ENCODE assay signal across 16 mouse cellular contexts in the genomic region with DNA sequence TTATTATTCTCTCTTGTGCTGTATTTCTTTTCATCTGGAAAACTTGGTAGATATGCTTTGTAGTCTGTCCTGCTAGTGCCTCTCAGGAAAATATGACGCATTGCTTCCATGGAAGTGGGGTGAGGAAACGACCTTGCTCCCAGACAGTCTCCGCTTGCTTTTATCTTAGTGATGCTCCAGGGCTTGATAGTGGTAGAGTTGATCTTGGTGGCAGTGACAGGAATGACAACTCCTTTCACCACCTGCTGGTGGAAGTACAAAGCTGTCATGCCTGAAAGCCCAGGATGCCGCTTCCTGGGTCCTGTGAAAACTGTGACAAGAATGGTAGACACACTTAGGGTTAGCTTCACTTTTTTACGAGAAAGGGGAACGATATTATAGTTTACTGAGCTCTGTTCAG. TPM values are rescaled to one million over a fixed set of nuclear protein-coding genes. Genes with fewer than 3 reads are reported as not detected.
DNase-seq lines count a peak whose midpoint lies in the region; ATAC-seq and TF ChIP-seq lines count a peak whose summit lies in the region.
"Had no signal": no experiment of that assay in that cellular context is flagged by ENCODE, and none has a peak within 500 bp of the region (broad histone marks: within the 10 kb centered on the region; RNA-seq: fewer than 3 reads in every experiment).

No protein-coding gene starts in this region.

- no peak overlapping the region for H3K9ac ChIP-seq in CH12.LX (ENCODE audit: insufficient read depth, low read depth)
- no peak overlapping the region for H3K9ac ChIP-seq in heart, embryonic 16.5 days (ENCODE audit: low read length)
- H3K9ac ChIP-seq: embryonic facial prominence, embryonic 12.5 days; hindbrain, embryonic 15.5 days; limb, embryonic 13.5 days had no signal

- TF ChIP-seq POLR2A in CH12.LX (IDR thresholded peaks at IDR 0.05; ENCODE audit: low read depth, low read length), result no peak
- TF ChIP-seq POLR2A in cortical plate, adult 2 months (IDR thresholded peaks at IDR 0.05; ENCODE audit: extremely low read depth, insufficient read depth, low read length), result no peak

- TF ChIP-seq RAD21 in CH12.LX (IDR thresholded peaks at IDR 0.05; ENCODE audit: low read depth, low read length), result no peak; the same call in 1 of the 2 replicates

- no peaks in the 10 kb centered on the region for H3K79me2 ChIP-seq in CH12.LX (replicated peaks; ENCODE audit: control insufficient read depth, extremely low read depth, insufficient read depth, poor library complexity, severe bottlenecking)

- dilution Hi-C loops in CH12.LX (cut with MboI; ENCODE audit: extremely low pct_ligation_motif_present, extremely low pct_unique_long_range_greater_than_20kb, low sequenced_read_pairs), result no loop called here

- no peak for DNase-seq in layer of hippocampus, adult 2 months (ENCODE audit: low spot score in 2 of 2)
- DNase-seq in layer of hippocampus, postnatal 25 days (ENCODE audit: extremely low spot score in 1 of 2, low spot score in 1 of 2), result no peak
- no peak for DNase-seq in CH12.LX (ENCODE audit: extremely low read depth)
- DNase-seq in cerebellum, postnatal 10 days, result no peak
- DNase-seq in spleen, postnatal 10 days (ENCODE audit: low spot score in 2 of 2), result no peak
- DNase-seq: gastrocnemius, postnatal 10 days; lung, postnatal 14 days; thymus, adult 18-20 months had no signal

- H3K9me3 ChIP-seq in CH12.LX (replicated peaks; ENCODE audit: low read length), result no peaks in the 10 kb centered on the region
- H3K9me3 ChIP-seq in heart, embryonic 16.5 days (replicated peaks; ENCODE audit: control insufficient read depth, low read length), result no peaks in the 10 kb centered on the region
- H3K9me3 ChIP-seq: embryonic facial prominence, embryonic 12.5 days; hindbrain, embryonic 15.5 days; limb, embryonic 13.5 days had no signal

- 29% methylated on average over 6 of the region's 6 CpGs for WGBS in heart, embryonic 16.5 days

- no peaks in the 10 kb centered on the region for H3K27me3 ChIP-seq in CH12.LX (replicated peaks)
- H3K27me3 ChIP-seq in heart, embryonic 16.5 days (ENCODE audit: control insufficient read depth, insufficient read depth, low read length), result no peaks in the 10 kb centered on the region
- H3K27me3 ChIP-seq: embryonic facial prominence, embryonic 12.5 days; hindbrain, embryonic 15.5 days; limb, embryonic 13.5 days had no signal

- H3K4me1 ChIP-seq in CH12.LX (ENCODE audit: control insufficient read depth in 1 of 2, insufficient read depth in 2 of 2), result peaks cover 2 to 7% of the 10 kb centered on the region in 2 experiments; a peak in 2 of 4 replicates
- peaks cover under 1% of the 10 kb centered on the region; the same call in 1 of the 2 replicates for H3K4me1 ChIP-seq in cortical plate, adult 2 months (ENCODE audit: control insufficient read depth, insufficient read depth, low read length)
- peaks cover 7% of the 10 kb centered on the region for H3K4me1 ChIP-seq in heart, embryonic 16.5 days (ENCODE audit: control insufficient read depth, insufficient read depth, low read length)
- H3K4me1 ChIP-seq: embryonic facial prominence, embryonic 12.5 days; hindbrain, embryonic 15.5 days had no signal

- TF ChIP-seq CTCF in layer of hippocampus, adult 2 months (conservative IDR thresholded peaks at IDR 0.05), result peak; percentile 69
- no peak for TF ChIP-seq CTCF in CH12.LX (conservative IDR thresholded peaks at IDR 0.05 in 1 of 2, IDR thresholded peaks at IDR 0.05 in 1 of 2; ENCODE audit: low read depth in 2 of 2, low read length in 2 of 2)
- peak; percentile 14; the same call in 1 of the 2 replicates for TF ChIP-seq CTCF in cortical plate, adult 2 months (IDR thresholded peaks at IDR 0.05; ENCODE audit: extremely low read depth, insufficient read depth, low read length)

- no peak overlapping the region for H3K4me3 ChIP-seq in layer of hippocampus, adult 2 months
- no peak overlapping the region for H3K4me3 ChIP-seq in CH12.LX (replicated peaks in 1 of 3; ENCODE audit: low read depth in 2 of 3, low read length in 2 of 3, poor library complexity in 1 of 3)
- H3K4me3 ChIP-seq in cortical plate, adult 2 months (ENCODE audit: insufficient read depth, low read length), result no peak overlapping the region
- H3K4me3 ChIP-seq in heart, embryonic 16.5 days (ENCODE audit: low read length), result no peak overlapping the region
- H3K4me3 ChIP-seq: embryonic facial prominence, embryonic 12.5 days; hindbrain, embryonic 15.5 days; limb, embryonic 13.5 days had no signal

- in situ Hi-C loops in CH12.LX (cut with MboI; ENCODE audit: low pct_ligation_motif_present, low pct_unique_long_range_greater_than_20kb, low sequenced_read_pairs), result no loop called here

- H3K4me2 ChIP-seq in CH12.LX (ENCODE audit: insufficient read depth, low read depth, poor library complexity, severe bottlenecking), result no peak overlapping the region
- peak overlapping the region; percentile 46 for H3K4me2 ChIP-seq in heart, embryonic 16.5 days (ENCODE audit: low read depth, low read length)
- H3K4me2 ChIP-seq: embryonic facial prominence, embryonic 12.5 days; hindbrain, embryonic 15.5 days; limb, embryonic 13.5 days had no signal

- no peak for TF ChIP-seq EP300 in CH12.LX (IDR thresholded peaks at IDR 0.05; ENCODE audit: low read length)

- ATAC-seq in heart, embryonic 16.5 days (replicated peaks; ENCODE audit: extremely low read depth, insufficient read depth, low FRiP score), result peak; percentile 85
- ATAC-seq in megakaryocyte, adult 5-6 weeks (ENCODE audit: poor library complexity, severe bottlenecking), result no peak

- peaks cover 0 to under 1% of the 10 kb centered on the region in 2 experiments for H3K36me3 ChIP-seq in CH12.LX (replicated peaks in 1 of 2; ENCODE audit: control insufficient read depth in 1 of 2, insufficient read depth in 1 of 2, low read length in 1 of 2)
- H3K36me3 ChIP-seq in heart, embryonic 16.5 days (ENCODE audit: control insufficient read depth, insufficient read depth), result no peaks in the 10 kb centered on the region
- H3K36me3 ChIP-seq: embryonic facial prominence, embryonic 12.5 days; hindbrain, embryonic 15.5 days; limb, embryonic 13.5 days had no signal

- no peak overlapping the region for H3K27ac ChIP-seq in layer of hippocampus, adult 2 months
- H3K27ac ChIP-seq in CH12.LX (ENCODE audit: insufficient read depth, low read depth), result no peak overlapping the region
- H3K27ac ChIP-seq in cortical plate, adult 2 months (ENCODE audit: insufficient read depth, low read length), result no peak overlapping the region
- peak overlapping the region; percentile 80 for H3K27ac ChIP-seq in heart, embryonic 16.5 days (ENCODE audit: low read length)
- H3K27ac ChIP-seq: embryonic facial prominence, embryonic 12.5 days; hindbrain, embryonic 15.5 days; kidney, postnatal 0 days; limb, embryonic 13.5 days had no signal

TF ChIP-seq in CH12.LX, 34 proteins besides CTCF, POLR2A, EP300 and RAD21:
- TF ChIP-seq TCF12 (IDR thresholded peaks at IDR 0.05; ENCODE audit: low read depth, low read length) (no peak), GABPA (IDR thresholded peaks at IDR 0.05; ENCODE audit: insufficient replicate concordance, low read depth, low read length) (no peak), SMC3 (IDR thresholded peaks at IDR 0.05; ENCODE audit: low read depth, low read length) (peak; percentile 18; the same call in 1 of the 2 replicates)

RNA-seq across cellular contexts. Expression of gene Gpr22, which starts 9.8 kb away (rescaled TPM):
- 10 to 100 TPM; 81.4 to 87.3 TPM for total RNA-seq in layer of hippocampus, adult 2 months (2021)
- 10 to 100 TPM; 71.5 to 77.9 TPM for total RNA-seq in layer of hippocampus, postnatal 25 days (2021)
- total RNA-seq in CH12.LX (2012; rRNA removed), result not detected in 2 replicates
- total RNA-seq in CH12.LX (2014; rRNA removed), result not detected in 2 replicates
- not detected in 2 replicates for polyA plus RNA-seq in CH12.LX (2012; ENCODE audit: insufficient read length, low read depth)
- polyA plus RNA-seq in cortical plate, adult 2 months (2012; rRNA removed), result 26.5 and 33.1 TPM in 2 replicates
- polyA plus RNA-seq in heart, embryonic 16.5 days (2015; fragmentation: Nextera tagmentation; extraction: Ambion mirVana), result 7.5 and 8.1 TPM in 2 replicates
- not detected in 2 replicates for total RNA-seq in megakaryocyte, adult 5-6 weeks (2015)
- total RNA-seq in megakaryocyte, adult 5-6 weeks (2017), result 0.26 TPM in 1 of 2 replicates, not detected in the other
- total RNA-seq: gastrocnemius, postnatal 10 days had no signal
- polyA plus RNA-seq: spleen, adult 2 months had no signal

RNA-seq across cellular contexts. Expression of gene Cog5, which starts 49.2 kb away (rescaled TPM):
- 10 to 100 TPM; 59.6 to 63.8 TPM for total RNA-seq in layer of hippocampus, adult 2 months (2021)
- 10 to 100 TPM; 59.7 to 64.8 TPM for total RNA-seq in layer of hippocampus, postnatal 25 days (2021)
- total RNA-seq in CH12.LX (2012; rRNA removed), result 31.6 and 34.8 TPM in 2 replicates
- total RNA-seq in CH12.LX (2014; rRNA removed), result 40.6 and 42.7 TPM in 2 replicates
- polyA plus RNA-seq in CH12.LX (2012; ENCODE audit: insufficient read length, low read depth), result 32.0 and 39.3 TPM in 2 replicates
- 30.1 and 30.6 TPM in 2 replicates for polyA plus RNA-seq in cortical plate, adult 2 months (2012; rRNA removed)
- 25.6 and 27.3 TPM in 2 replicates for polyA plus RNA-seq in heart, embryonic 16.5 days (2015; fragmentation: Nextera tagmentation; extraction: Ambion mirVana)
- total RNA-seq in megakaryocyte, adult 5-6 weeks (2015), result 56.3 and 70.0 TPM in 2 replicates
- total RNA-seq in megakaryocyte, adult 5-6 weeks (2017), result 48.5 and 62.4 TPM in 2 replicates

RNA-seq across cellular contexts. Expression of gene Dus4l, which starts 49.3 kb away (rescaled TPM):
- 10 to 100 TPM; 12.6 to 13.2 TPM for total RNA-seq in layer of hippocampus, adult 2 months (2021)
- total RNA-seq in layer of hippocampus, postnatal 25 days (2021), result 10 to 100 TPM in 1 of 2 experiments, 1 to 10 TPM in 1; 8.7 to 12.0 TPM
- total RNA-seq in CH12.LX (2012; rRNA removed) (16.1 and 17.9 TPM in 2 replicates), CH12.LX (2014; rRNA removed) (32.8 and 37.0 TPM in 2 replicates)
- polyA plus RNA-seq in CH12.LX (2012; ENCODE audit: insufficient read length, low read depth), result 23.2 and 26.2 TPM in 2 replicates
- polyA plus RNA-seq in cortical plate, adult 2 months (2012; rRNA removed), result 6.6 and 7.4 TPM in 2 replicates
- polyA plus RNA-seq in heart, embryonic 16.5 days (2015; fragmentation: Nextera tagmentation; extraction: Ambion mirVana), result 7.1 and 7.4 TPM in 2 replicates
- total RNA-seq in megakaryocyte, adult 5-6 weeks (2015), result 2.9 and 3.9 TPM in 2 replicates
- 3.0 and 7.7 TPM in 2 replicates for total RNA-seq in megakaryocyte, adult 5-6 weeks (2017)

Comparison
In these comparisons a context has a peak if more than half of its experiments do, and no peak if none do; other contexts are left out.
1. CTCF ChIP-seq: peak in layer of hippocampus, adult 2 months (single experiment) and cortical plate, adult 2 months (single experiment); none in CH12.LX (0 of 2).
2. RNA of gene Gpr22, which starts 9.8 kb away (total RNA-seq): 81.4 to 87.3 TPM in layer of hippocampus, adult 2 months and 71.5 to 77.9 TPM in layer of hippocampus, postnatal 25 days; 0.26 TPM in megakaryocyte, adult 5-6 weeks and not detected in CH12.LX; every median in the first group is over 10 times any median in the second.